Mouse (Mus musculus) hindbrain, embryonic 11.5 days (tissue): ENCODE measurements around the gene Pde4d. TPM values are rescaled to one million over a fixed set of nuclear protein-coding genes. Genes with fewer than 3 reads are reported as not detected.

Experiments
- ATAC-seq: fragments of 200-750 bp; cut with Nextera tagmentation; 2 replicates; pipeline ENCODE4 v1.8.0; 2017; ENCODE audit warnings: mild to moderate bottlenecking, moderate TSS enrichment, moderate library complexity; ENCODE audit not compliant: low FRiP score
- DNase-seq: peaks from one replicate; pipeline ENCODE4 v3.0.0-alpha.2; 2015; ENCODE audit warnings: low spot score
- H3K27ac ChIP-seq: fragments of 300-500 bp; sonication (generic); 2 replicates; pipeline ENCODE4 v1.5.1; 2014; ENCODE audit warnings: mild to moderate bottlenecking, low read depth, low read length
- H3K27me3 ChIP-seq: fragments of 300-500 bp; sonication (generic); 2 replicates; pipeline ENCODE4 v1.6.1; 2014; ENCODE audit warnings: mild to moderate bottlenecking, low read length, moderate library complexity, mixed read lengths; ENCODE audit not compliant: control insufficient read depth, insufficient read depth
- H3K36me3 ChIP-seq: fragments of 300-500 bp; sonication (generic); 2 replicates; pipeline ENCODE4 v1.6.1; 2014; ENCODE audit warnings: mild to moderate bottlenecking, low read length, moderate library complexity, mixed read lengths; ENCODE audit not compliant: control insufficient read depth, insufficient read depth
- H3K4me1 ChIP-seq: fragments of 300-500 bp; sonication (generic); replicated peaks from 2 replicates; pipeline ENCODE4 v1.6.1; 2014; ENCODE audit warnings: low read length, mixed read lengths; ENCODE audit not compliant: control insufficient read depth, insufficient read depth
- H3K4me2 ChIP-seq: fragments of 300-500 bp; sonication (generic); replicated peaks from 2 replicates; pipeline ENCODE4 v1.6.1; 2014; ENCODE audit warnings: mild to moderate bottlenecking, low read depth, low read length
- H3K4me3 ChIP-seq: fragments of 300-500 bp; sonication (generic); 2 replicates; pipeline ENCODE4 v1.5.1; 2014; ENCODE audit warnings: low read depth, low read length
- H3K9ac ChIP-seq: fragments of 300-500 bp; sonication (generic); 2 replicates; pipeline ENCODE4 v1.6.1; 2014; ENCODE audit warnings: low read depth, low read length
- H3K9me3 ChIP-seq: fragments of 300-500 bp; sonication (generic); 2 replicates; pipeline ENCODE4 v1.6.1; 2016; ENCODE audit warnings: low read length; ENCODE audit not compliant: control insufficient read depth
- WGBS: fragments of 180-500 bp; shearing (Covaris S2); extraction: QIAGEN DNeasy Blood & Tissue Kit; methylation state at CpG from one replicate; pipeline ENCODE4 v1.1.7; 2014; 5-methylcytosine and 5-hydroxymethylcytosine counted together
- polyA plus RNA-seq: library from polyadenylated mRNA; unstranded; fragments of >200 nt; fragmentation: Nextera tagmentation; extraction: Ambion mirVana; gene quantifications from 2 replicates; pipeline ENCODE4 v1.2.1, GENCODE M21; 2014

Pde4d gene
- polyA plus RNA-seq, 1 experiment from 2014 or later = 18.3 TPM

- Histone ChIP-seq H3K9me3 (no peaks in the 10 kb centered on the region), H3K27me3 (no peaks in the 10 kb centered on the region), H3K9ac (no peak overlapping the region), H3K27ac (no peak overlapping the region), H3K4me2 (no peak overlapping the region), H3K4me1 (no peaks in the 10 kb centered on the region), H3K36me3 (no peaks in the 10 kb centered on the region), H3K4me3 (no peak overlapping the region)
- ATAC-seq (no peak), DNase-seq (no peak)
- WGBS = 91% methylated on average over 3 of the region's 3 CpGs
Observed at GRCm38 (mm10) chr13:108431776-108432175, 18.0 kb upstream of the Pde4d start.

GRCm38 (mm10) chr13:108435687-108436086, 14.1 kb upstream of the Pde4d start:
- ATAC-seq = no peak
- no peak overlapping the region for H3K27ac ChIP-seq
- H3K9ac ChIP-seq = no peak overlapping the region
- H3K4me1 ChIP-seq = no peaks in the 10 kb centered on the region
- no peak for DNase-seq
- no peaks in the 10 kb centered on the region for H3K36me3 ChIP-seq
- H3K4me2 ChIP-seq = no peak overlapping the region
- no peak overlapping the region for H3K4me3 ChIP-seq
- H3K9me3 ChIP-seq = no peaks in the 10 kb centered on the region
- no peaks in the 10 kb centered on the region for H3K27me3 ChIP-seq

GRCm38 (mm10) chr13:108437424-108437823, 12.3 kb upstream of the Pde4d start:
- WGBS = 90% methylated on average over 2 of the region's 2 CpGs
- Histone ChIP-seq H3K9ac (no peak overlapping the region), H3K27ac (no peak overlapping the region), H3K4me2 (no peak overlapping the region), H3K4me3 (no peak overlapping the region), H3K36me3 (no peaks in the 10 kb centered on the region), H3K9me3 (no peaks in the 10 kb centered on the region), H3K27me3 (no peaks in the 10 kb centered on the region), H3K4me1 (no peaks in the 10 kb centered on the region)
- DNase-seq = no peak
- ATAC-seq = no peak

- Histone ChIP-seq H3K36me3 (no peaks in the 10 kb centered on the region), H3K27me3 (no peaks in the 10 kb centered on the region), H3K4me3 (no peak overlapping the region), H3K4me1 (no peaks in the 10 kb centered on the region), H3K27ac (no peak overlapping the region), H3K9ac (no peak overlapping the region), H3K4me2 (no peak overlapping the region), H3K9me3 (no peaks in the 10 kb centered on the region)
- no peak for DNase-seq
- WGBS = 91% methylated on average over 1 of the region's 1 CpGs
- ATAC-seq = no peak
Observed at GRCm38 (mm10) chr13:108439012-108439411, 10.7 kb upstream of the Pde4d start.

- Histone ChIP-seq H3K9ac (no peak overlapping the region), H3K4me1 (no peaks in the 10 kb centered on the region), H3K9me3 (no peaks in the 10 kb centered on the region), H3K27ac (no peak overlapping the region), H3K36me3 (no peaks in the 10 kb centered on the region), H3K4me2 (no peak overlapping the region), H3K4me3 (no peak overlapping the region), H3K27me3 (no peaks in the 10 kb centered on the region)
- 80% methylated on average over 11 of the region's 11 CpGs for WGBS
- DNase-seq = no peak
- no peak for ATAC-seq
Observed at GRCm38 (mm10) chr13:108448348-108448931, 1.3 kb upstream of the Pde4d start.

GRCm38 (mm10) chr13:108451122-108451521, 1.4 kb downstream of the Pde4d start:
- H3K9me3 ChIP-seq = no peaks in the 10 kb centered on the region
- no peak overlapping the region for H3K4me2 ChIP-seq
- H3K9ac ChIP-seq = no peak overlapping the region
- no peak overlapping the region for H3K27ac ChIP-seq
- WGBS = 89% methylated on average over 2 of the region's 2 CpGs
- ATAC-seq (no peak), DNase-seq (no peak)
- no peak overlapping the region for H3K4me3 ChIP-seq
- H3K27me3 ChIP-seq = no peaks in the 10 kb centered on the region
- H3K4me1 ChIP-seq = no peaks in the 10 kb centered on the region
- H3K36me3 ChIP-seq = no peaks in the 10 kb centered on the region

GRCm38 (mm10) chr13:108453064-108453919, 3.5 kb downstream of the Pde4d start:
- no peaks in the 10 kb centered on the region for H3K36me3 ChIP-seq
- H3K4me3 ChIP-seq = no peak overlapping the region
- H3K4me1 ChIP-seq = no peaks in the 10 kb centered on the region
- H3K27ac ChIP-seq = no peak overlapping the region
- H3K9me3 ChIP-seq = no peaks in the 10 kb centered on the region
- H3K9ac ChIP-seq = no peak overlapping the region
- ATAC-seq (no peak), DNase-seq (no peak)
- WGBS = 83% methylated on average over 6 of the region's 6 CpGs
- no peak overlapping the region for H3K4me2 ChIP-seq
- H3K27me3 ChIP-seq = no peaks in the 10 kb centered on the region

- DNase-seq (no peak), ATAC-seq (no peak)
- Histone ChIP-seq H3K27me3 (no peaks in the 10 kb centered on the region), H3K9me3 (no peaks in the 10 kb centered on the region), H3K9ac (no peak overlapping the region), H3K4me2 (no peak overlapping the region), H3K4me3 (no peak overlapping the region), H3K36me3 (no peaks in the 10 kb centered on the region), H3K27ac (no peak overlapping the region), H3K4me1 (no peaks in the 10 kb centered on the region)
- WGBS = 89% methylated on average over 5 of the region's 5 CpGs
Observed at GRCm38 (mm10) chr13:108462518-108462917, 12.8 kb downstream of the Pde4d start.

GRCm38 (mm10) chr13:108465755-108466154, 16.0 kb downstream of the Pde4d start:
- Histone ChIP-seq H3K27ac (no peak overlapping the region), H3K4me3 (no peak overlapping the region), H3K9ac (no peak overlapping the region), H3K27me3 (no peaks in the 10 kb centered on the region), H3K4me2 (no peak overlapping the region), H3K4me1 (no peaks in the 10 kb centered on the region), H3K36me3 (no peaks in the 10 kb centered on the region), H3K9me3 (no peaks in the 10 kb centered on the region)
- ATAC-seq = no peak
- no peak for DNase-seq
